Mouse (Mus musculus) cerebellum, adult 2 months (tissue): ENCODE measurements around the gene Vars.

Experiments used
- CTCF ChIP-seq: fragments of 200-500 bp; IDR thresholded peaks from 2 replicates; pipeline ENCODE4 v1.5.1; 2011; ENCODE audit warnings: low read depth, mild to moderate bottlenecking, control low read depth, low read length, moderate library complexity, borderline replicate concordance; ENCODE audit not compliant: insufficient read depth
- POLR2A ChIP-seq: fragments of 200-500 bp; IDR thresholded peaks from 2 replicates; pipeline ENCODE4 v1.6.1; 2011; ENCODE audit warnings: low read length, control low read depth, borderline replicate concordance; ENCODE audit not compliant: insufficient read depth

GRCm38 (mm10) chr17:34997142-34997483 lies 3.7 kb upstream of the Vars start:
- no peak for TF ChIP-seq POLR2A
- no peak for TF ChIP-seq CTCF
